Mouse (Mus musculus) embryonic facial prominence, embryonic 14.5 days (tissue): ENCODE results near the gene Tepsin. TPM values are rescaled to one million over a fixed set of nuclear protein-coding genes. Genes with fewer than 3 reads are reported as not detected.
A peak's percentile ranks its signal among the peaks of the same experiment; 100 is the strongest.

Experiments used
- ATAC-seq: fragments of 200-750 bp; cut with Nextera tagmentation; 2 replicates; pipeline ENCODE4 v1.8.0; 2017; ENCODE audit warnings: low read depth, moderate number of reproducible peaks, moderate TSS enrichment
- DNase-seq: peaks from one replicate; pipeline ENCODE4 v3.0.0-alpha.2; 2015; ENCODE audit warnings: low spot score
- H3K27ac ChIP-seq: fragments of 300-500 bp; sonication (generic); replicated peaks from 2 replicates; pipeline ENCODE4 v1.5.1; 2014; ENCODE audit warnings: low read depth, mild to moderate bottlenecking, low read length, moderate library complexity
- H3K27me3 ChIP-seq: fragments of 300-500 bp; sonication (generic); replicated peaks from 2 replicates; pipeline ENCODE4 v1.6.1; 2014; ENCODE audit warnings: low read length; ENCODE audit not compliant: control insufficient read depth, insufficient read depth
- H3K36me3 ChIP-seq: fragments of 300-500 bp; sonication (generic); 2 replicates; pipeline ENCODE4 v1.6.1; 2014; ENCODE audit warnings: low read length, mixed read lengths; ENCODE audit not compliant: control insufficient read depth, insufficient read depth
- H3K4me1 ChIP-seq: fragments of 300-500 bp; sonication (generic); 2 replicates; pipeline ENCODE4 v1.6.1; 2014; ENCODE audit warnings: antibody characterized with exemption, low read length; ENCODE audit not compliant: control insufficient read depth, insufficient read depth
- H3K4me2 ChIP-seq: fragments of 300-500 bp; sonication (generic); 2 replicates; pipeline ENCODE4 v1.6.1; 2014; ENCODE audit warnings: low read depth, mild to moderate bottlenecking, low read length, moderate library complexity, mixed read lengths
- H3K4me3 ChIP-seq: fragments of 300-500 bp; sonication (generic); 2 replicates; pipeline ENCODE4 v1.5.1; 2014; ENCODE audit warnings: low read depth, mild to moderate bottlenecking, low read length
- H3K9ac ChIP-seq: fragments of 300-500 bp; sonication (generic); 2 replicates; pipeline ENCODE4 v1.6.1; 2014; ENCODE audit warnings: low read depth, mild to moderate bottlenecking, low read length, moderate library complexity, mixed read lengths
- H3K9me3 ChIP-seq: fragments of 300-500 bp; sonication (generic); 2 replicates; pipeline ENCODE4 v1.6.1; 2016; ENCODE audit warnings: low read length; ENCODE audit not compliant: control insufficient read depth
- WGBS: fragments of 180-500 bp; shearing (Covaris S2); extraction: QIAGEN DNeasy Blood & Tissue Kit; methylation state at CpG from one replicate; pipeline ENCODE4 v1.1.7; 2014; 5-methylcytosine and 5-hydroxymethylcytosine counted together
- polyA plus RNA-seq: library from polyadenylated mRNA; unstranded; fragments of >200 nt; fragmentation: Nextera tagmentation; extraction: Ambion mirVana; gene quantifications from 2 replicates; pipeline ENCODE4 v1.2.1, GENCODE M21; 2014

Gene Tepsin
- polyA plus RNA-seq, 1 experiment from 2014 or later = 13.1 TPM

- DNase-seq = peak; percentile 47
- peak overlapping the region; percentile 65 for H3K4me3 ChIP-seq
- peak overlapping the region; percentile 96 for H3K4me2 ChIP-seq
- ATAC-seq = 0 out of 2 replicates have a peak, but pooled peaks have one; percentile 26
- H3K27ac ChIP-seq = no peak overlapping the region
- H3K36me3 ChIP-seq = no peaks in the 10 kb centered on the region
- peak overlapping the region; percentile 74; the same call in 1 of the 2 replicates for H3K9ac ChIP-seq
- H3K4me1 ChIP-seq = peaks cover 25% of the 10 kb centered on the region
- H3K9me3 ChIP-seq = no peaks in the 10 kb centered on the region
- WGBS = 14% methylated on average over 4 of the region's 23 CpGs
- peaks cover 28% of the 10 kb centered on the region for H3K27me3 ChIP-seq
Measured at GRCm38 (mm10) chr11:120048252-120048556, 50.3 kb downstream of the Tepsin start.

GRCm38 (mm10) chr11:120047531-120048251 lies 50.8 kb downstream of the Tepsin start:
- Histone ChIP-seq H3K27me3 (peaks cover 28% of the 10 kb centered on the region), H3K9ac (peak overlapping the region; percentile 74), H3K9me3 (no peaks in the 10 kb centered on the region), H3K27ac (no peak overlapping the region), H3K4me1 (peaks cover 25% of the 10 kb centered on the region), H3K36me3 (no peaks in the 10 kb centered on the region), H3K4me2 (peak overlapping the region; percentile 96), H3K4me3 (peak overlapping the region; percentile 65)
- no peak for ATAC-seq
- no peak for DNase-seq
- WGBS = 16% methylated on average over 23 of the region's 23 CpGs

- Histone ChIP-seq H3K9me3 (no peaks in the 10 kb centered on the region), H3K27ac (no peak within 1 kb of the TSS), H3K27me3 (peaks cover 28% of the 10 kb centered on the region), H3K36me3 (no peaks in the 10 kb centered on the region), H3K4me2 (peak within 1 kb of the TSS; percentile 96), H3K9ac (peak within 1 kb of the TSS; percentile 74), H3K4me1 (peaks cover 25% of the 10 kb centered on the region), H3K4me3 (peak within 1 kb of the TSS; percentile 65)
- DNase-seq = no peak
- 4% methylated on average over 7 of the region's 63 CpGs for WGBS
- ATAC-seq = no peak
Measured at GRCm38 (mm10) chr11:120046553-120047191, 51.9 kb downstream of the Tepsin start, which contains the start of gene Aatk. Gene Aatk (minus strand): TSS chr11:120047167.

GRCm38 (mm10) chr11:120045839-120046552 lies 52.5 kb downstream of the Tepsin start:
- Histone ChIP-seq H3K9me3 (no peaks in the 10 kb centered on the region), H3K4me2 (peak overlapping the region; percentile 96), H3K36me3 (no peaks in the 10 kb centered on the region), H3K9ac (peak overlapping the region; percentile 74), H3K4me3 (peak overlapping the region; percentile 65), H3K27me3 (peaks cover 28% of the 10 kb centered on the region), H3K4me1 (peaks cover 21% of the 10 kb centered on the region), H3K27ac (no peak overlapping the region)
- ATAC-seq (peak; percentile 47; the same call in 1 of the 2 replicates), DNase-seq (peak; percentile 67)
- 33% methylated on average over 11 of the region's 11 CpGs for WGBS

- WGBS = 66% methylated on average over 4 of the region's 4 CpGs
- H3K9ac ChIP-seq = no peak overlapping the region
- no peaks in the 10 kb centered on the region for H3K36me3 ChIP-seq
- DNase-seq (no peak), ATAC-seq (no peak)
- H3K9me3 ChIP-seq = no peaks in the 10 kb centered on the region
- peak overlapping the region; percentile 96; the same call in 1 of the 2 replicates for H3K4me2 ChIP-seq
- H3K4me1 ChIP-seq = peaks cover 21% of the 10 kb centered on the region
- peaks cover 28% of the 10 kb centered on the region for H3K27me3 ChIP-seq
- H3K4me3 ChIP-seq = no peak overlapping the region
- no peak overlapping the region for H3K27ac ChIP-seq
Measured at GRCm38 (mm10) chr11:120045341-120045740, 53.2 kb downstream of the Tepsin start.

GRCm38 (mm10) chr11:120042141-120042838 lies 56.2 kb downstream of the Tepsin start:
- no peaks in the 10 kb centered on the region for H3K9me3 ChIP-seq
- no peak overlapping the region for H3K4me3 ChIP-seq
- no peak overlapping the region for H3K27ac ChIP-seq
- no peak overlapping the region for H3K4me2 ChIP-seq
- no peak for ATAC-seq
- H3K4me1 ChIP-seq = peaks cover 8% of the 10 kb centered on the region
- H3K27me3 ChIP-seq = peaks cover 10% of the 10 kb centered on the region; the same call in 1 of the 2 replicates
- H3K9ac ChIP-seq = no peak overlapping the region
- 68% methylated on average over 6 of the region's 7 CpGs for WGBS
- no peak for DNase-seq
- no peaks in the 10 kb centered on the region for H3K36me3 ChIP-seq

GRCm38 (mm10) chr11:120041191-120042123 lies 57.1 kb downstream of the Tepsin start:
- H3K4me2 ChIP-seq = no peak overlapping the region
- no peak overlapping the region for H3K27ac ChIP-seq
- 61% methylated on average over 12 of the region's 13 CpGs for WGBS
- DNase-seq = peak; percentile 48
- H3K4me1 ChIP-seq = peaks cover 6% of the 10 kb centered on the region
- H3K36me3 ChIP-seq = no peaks in the 10 kb centered on the region
- H3K4me3 ChIP-seq = no peak overlapping the region
- no peak for ATAC-seq
- peaks cover 4% of the 10 kb centered on the region; the same call in 1 of the 2 replicates for H3K27me3 ChIP-seq
- H3K9me3 ChIP-seq = no peaks in the 10 kb centered on the region
- H3K9ac ChIP-seq = no peak overlapping the region
